Mouse (Mus musculus) embryo, embryonic 11 days (tissue): Measurements from ENCODE around the gene Acly.

Experiments used
- DNase-seq: peaks from one replicate; pipeline ENCODE4 v3.0.0-alpha.2; 2015

Gene Acly

DNA sequence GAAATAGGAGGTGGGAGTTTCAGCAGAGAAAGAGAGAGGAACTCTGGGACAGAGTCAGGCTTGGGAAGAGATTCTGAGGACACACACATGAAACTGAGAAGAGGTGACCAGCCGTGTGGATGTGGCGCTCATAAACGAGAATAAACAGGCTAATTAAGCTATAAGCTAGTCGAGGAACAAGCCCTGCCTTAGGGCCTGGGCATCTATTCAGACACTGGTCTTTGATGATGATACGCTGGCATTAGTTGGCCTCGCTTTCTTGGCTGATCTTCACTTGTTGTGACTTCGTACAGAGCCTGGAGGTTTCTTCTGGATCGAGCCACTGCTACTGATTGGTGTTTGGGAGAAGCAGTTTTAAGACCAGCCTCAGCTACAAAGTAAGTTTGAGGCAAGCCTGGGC is 21.8 kb downstream of the Acly start:
- no peak for DNase-seq

DNA sequence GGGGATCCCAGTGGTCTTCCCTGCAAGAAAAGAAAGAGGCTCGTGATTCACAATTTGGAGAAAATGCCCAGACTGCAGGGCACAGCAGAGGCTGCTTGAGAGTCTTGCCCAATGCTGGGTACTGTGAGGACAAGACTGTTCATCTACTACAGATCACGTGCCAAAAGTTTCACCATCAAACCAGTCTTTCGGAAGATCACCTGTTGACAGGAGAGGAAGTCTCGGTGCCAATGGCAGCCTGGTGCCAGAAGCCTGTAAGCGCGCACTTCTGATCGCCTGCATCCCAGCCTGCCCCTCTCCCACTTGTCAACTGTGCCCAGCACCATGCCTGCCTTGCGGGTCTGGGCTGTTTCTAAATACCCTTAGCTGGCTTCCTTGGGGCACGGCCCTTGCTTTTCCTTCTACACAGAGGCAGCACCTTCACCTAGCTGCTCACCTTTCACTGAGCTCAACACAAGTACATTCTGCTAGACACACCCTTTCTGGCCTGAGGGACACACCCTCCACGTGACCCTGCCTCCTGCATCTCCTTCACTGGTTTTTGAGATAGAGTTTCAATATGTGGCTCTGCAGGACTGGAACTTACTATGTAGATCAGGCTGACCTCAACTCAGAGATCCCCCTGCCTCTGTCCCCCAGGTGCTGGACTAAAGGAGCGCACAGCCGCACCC is 22.7 kb downstream of the Acly start:
- no peak for DNase-seq

- DNase-seq, result no peak
Observed at GRCm38 (mm10) chr11:100501321-100501720, 26.5 kb downstream of the Acly start.

GRCm38 (mm10) chr11:100500651-100501050 is 27.1 kb downstream of the Acly start:
- DNase-seq, result no peak

GRCm38 (mm10) chr11:100500241-100500640 is 27.6 kb downstream of the Acly start:
- DNase-seq, result no peak

GRCm38 (mm10) chr11:100493771-100494170 is 34.0 kb downstream of the Acly start:
- DNase-seq, result no peak

DNA sequence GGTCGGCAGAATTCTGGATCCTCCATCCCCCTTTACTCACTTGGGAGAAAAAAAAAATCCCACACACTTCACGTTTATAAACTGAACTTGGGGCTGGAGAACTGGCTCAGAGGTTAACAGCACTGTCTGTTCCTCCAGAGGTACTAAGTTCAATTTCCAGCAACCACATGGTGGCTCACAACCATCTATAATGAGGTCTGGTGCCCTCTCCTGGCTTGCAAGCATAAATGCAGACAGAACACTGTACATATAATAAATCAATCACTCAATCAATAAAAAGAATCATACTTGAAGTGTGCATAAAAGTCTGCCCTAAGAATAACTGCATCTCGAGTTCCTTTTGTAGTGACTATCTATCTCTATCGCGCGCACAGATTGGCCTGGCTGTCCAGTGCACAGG is 36.8 kb downstream of the Acly start:
- peak; percentile 18 for DNase-seq

- peak; percentile 61 for DNase-seq
Observed at GRCm38 (mm10) chr11:100485801-100486538, 41.8 kb downstream of the Acly start.

DNA sequence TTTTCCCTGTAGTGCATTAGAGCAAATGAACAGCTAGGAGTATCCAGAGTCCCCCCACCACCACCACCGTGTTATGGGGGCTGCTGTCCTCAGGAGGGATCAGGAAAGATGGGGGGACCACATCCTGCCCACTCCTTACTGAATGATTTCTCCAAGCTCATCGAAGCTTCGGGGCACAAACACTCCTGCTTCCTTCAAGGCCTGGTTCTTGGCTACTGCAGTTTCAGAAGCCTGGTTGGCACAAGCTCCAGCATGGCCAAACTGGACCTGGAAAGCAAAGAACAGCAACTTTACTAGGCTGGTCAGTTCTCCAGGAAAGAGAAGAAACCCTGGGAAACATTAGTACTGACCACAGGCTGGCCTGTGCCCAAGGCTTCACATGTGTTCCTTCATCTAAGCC is 43.3 kb downstream of the Acly start:
- no peak for DNase-seq

DNA sequence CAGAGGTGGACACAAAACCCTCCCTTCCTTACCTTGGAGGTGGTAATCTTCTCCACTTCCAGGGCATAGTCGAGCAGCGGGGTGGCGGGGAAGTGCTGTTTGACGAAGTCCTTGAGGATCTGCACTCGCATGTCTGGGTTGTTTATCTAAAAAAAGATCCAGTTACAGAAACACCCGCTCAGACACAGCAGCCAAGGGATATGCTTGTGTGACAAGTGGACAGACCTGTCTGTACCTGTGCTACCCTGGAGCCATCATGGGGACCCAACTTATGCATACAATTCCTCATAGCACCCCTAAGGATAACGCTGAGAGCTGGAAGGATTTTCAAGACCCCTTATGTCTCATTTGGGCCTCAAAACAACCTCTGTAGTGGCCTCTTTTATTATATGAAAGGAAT is 48.6 kb downstream of the Acly start:
- no peak for DNase-seq

- no peak for DNase-seq
Observed at GRCm38 (mm10) chr11:100476281-100476680, 51.5 kb downstream of the Acly start.

DNA sequence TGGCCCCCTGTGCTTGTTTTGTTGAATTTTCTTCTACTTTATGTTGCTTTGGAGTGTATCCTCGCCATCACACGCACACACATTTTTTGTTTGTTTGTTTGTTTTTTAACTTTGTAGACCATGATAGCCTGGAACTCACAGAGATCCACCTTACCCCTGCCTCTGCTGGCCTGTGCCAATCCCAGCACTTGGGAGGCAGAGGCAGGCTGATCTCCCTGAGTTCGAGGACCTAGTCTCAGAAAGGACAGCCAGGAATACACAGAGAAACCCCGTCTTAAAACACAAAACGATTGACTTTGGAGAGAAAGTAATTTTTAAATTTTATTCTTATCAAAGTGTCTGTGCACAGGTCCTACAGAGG is 54.9 kb downstream of the Acly start:
- DNase-seq, result no peak

DNA sequence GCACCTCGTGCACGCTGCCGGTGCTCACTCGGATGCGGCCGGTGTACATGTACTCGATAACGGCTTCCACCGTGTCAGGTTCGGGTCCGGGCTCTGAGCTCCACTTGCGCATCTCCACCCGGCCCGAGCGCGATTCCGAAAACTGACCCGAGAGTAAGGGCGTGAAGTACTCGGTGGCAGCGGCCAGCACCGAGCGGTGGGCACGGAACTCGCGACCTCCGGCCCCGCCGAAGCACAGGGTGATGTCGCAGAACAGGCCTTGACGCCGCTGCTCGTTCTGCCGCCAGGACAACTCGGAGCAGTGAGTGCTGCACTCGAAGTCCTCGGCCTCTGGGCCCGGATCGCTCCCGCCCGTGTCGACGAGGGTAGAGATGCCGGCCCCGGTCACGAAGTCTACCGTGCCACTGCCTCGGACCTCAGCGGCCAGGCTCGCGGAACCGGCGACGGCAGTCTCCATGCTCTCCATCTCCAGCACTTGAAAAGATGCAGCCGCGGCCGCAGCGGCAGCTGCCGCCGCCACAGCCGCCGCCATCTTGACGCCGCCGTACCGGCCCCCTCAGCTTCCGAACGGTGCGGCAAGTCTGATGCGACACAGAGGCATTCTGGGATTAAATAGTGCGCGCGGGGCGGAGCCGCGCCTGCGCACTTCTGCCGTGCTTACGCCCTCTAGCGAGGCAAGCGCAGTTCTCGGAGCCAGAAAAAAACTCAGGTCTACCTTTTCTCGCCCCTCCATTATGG is 55.4 kb downstream of the Acly start, which contains the start of gene Klhl11:
Klhl11 (minus strand) TSS at position 545 of the 738 bp plus-strand sequence.
- peak; percentile 94 for DNase-seq

DNA sequence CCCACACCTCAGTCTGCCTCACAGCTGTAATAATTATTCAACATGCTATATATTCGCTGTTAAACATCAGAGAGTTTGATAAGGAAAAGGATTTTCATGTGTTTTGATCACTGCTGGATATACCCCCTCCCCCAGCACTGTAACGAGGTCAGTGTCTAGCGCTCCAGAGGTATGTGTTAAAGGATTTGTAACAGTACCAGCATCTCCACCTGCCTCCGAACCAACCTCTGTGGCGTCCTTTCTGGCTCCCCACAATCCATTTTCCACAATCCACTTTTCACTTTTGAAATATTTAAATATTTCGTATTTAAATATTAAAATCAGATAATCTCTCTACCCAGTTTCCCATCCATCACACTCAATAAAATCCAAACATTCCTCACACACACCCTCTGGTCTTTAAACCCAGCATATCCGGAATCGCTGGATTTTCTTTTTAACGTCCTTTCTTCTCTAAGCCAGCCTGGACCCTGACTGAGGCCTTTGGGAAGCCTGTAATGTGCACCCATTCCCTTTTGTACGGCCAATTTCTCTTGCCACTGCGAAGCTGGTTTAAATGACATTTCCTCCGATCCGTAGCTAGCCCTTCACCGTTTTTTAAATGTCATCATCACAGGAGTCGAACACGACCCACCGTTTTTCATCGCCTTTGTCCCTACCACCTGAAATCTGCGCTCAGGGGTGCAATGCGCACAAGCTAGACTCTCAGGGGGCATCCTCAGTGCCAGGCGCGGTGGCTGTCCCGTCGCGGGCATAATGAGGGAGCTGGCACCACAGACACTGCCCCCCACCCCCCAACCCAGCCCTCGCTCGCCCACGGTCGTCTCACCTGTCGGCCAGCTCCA is 56.2 kb downstream of the Acly start:
- peak; percentile 20 for DNase-seq

DNA sequence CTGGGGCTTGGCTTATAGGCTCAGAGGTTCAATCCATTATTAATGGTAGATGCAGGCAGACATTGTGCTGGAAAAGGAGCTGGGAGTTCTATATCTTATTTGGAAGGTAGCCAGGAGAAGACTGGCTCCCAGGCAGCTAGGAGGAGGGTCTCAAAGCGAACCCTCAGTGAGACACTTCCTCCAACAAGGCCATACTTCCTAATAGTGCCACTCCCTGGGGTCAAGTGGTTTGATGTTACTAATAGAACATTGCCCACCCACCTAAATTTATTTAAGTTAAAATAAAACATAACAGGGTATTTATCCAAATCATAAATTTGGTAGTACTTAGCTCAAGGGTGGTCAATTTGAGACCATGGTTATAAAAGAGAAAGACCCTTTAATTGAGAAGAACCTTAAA is 62.0 kb downstream of the Acly start:
- DNase-seq, result no peak

DNA sequence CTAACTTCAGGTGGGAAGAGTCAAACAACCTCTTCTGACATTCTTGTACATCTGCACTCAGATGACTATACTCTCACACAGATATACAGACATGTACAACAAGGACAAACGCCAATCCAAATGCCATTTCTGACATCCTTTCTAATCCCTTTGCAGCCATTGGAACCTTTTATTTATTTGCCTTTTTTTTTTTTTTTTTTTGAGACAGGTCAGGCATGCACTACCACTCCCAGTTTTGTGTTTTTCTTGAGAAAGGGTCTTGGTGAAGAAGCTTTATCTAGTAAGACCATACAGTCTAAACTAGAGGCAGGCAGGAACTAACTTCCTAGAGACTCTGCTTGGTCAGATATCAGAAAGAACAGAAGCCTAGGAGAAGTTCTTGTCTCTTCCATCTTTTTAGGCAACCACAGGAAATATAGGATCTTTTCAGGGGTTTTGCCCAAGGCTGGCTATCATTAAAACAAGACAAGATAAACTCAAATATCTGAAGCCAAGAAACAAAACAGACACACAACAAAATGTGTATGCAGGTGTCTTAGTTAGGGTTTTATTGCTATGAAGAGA is 62.5 kb downstream of the Acly start:
- DNase-seq, result no peak

DNA sequence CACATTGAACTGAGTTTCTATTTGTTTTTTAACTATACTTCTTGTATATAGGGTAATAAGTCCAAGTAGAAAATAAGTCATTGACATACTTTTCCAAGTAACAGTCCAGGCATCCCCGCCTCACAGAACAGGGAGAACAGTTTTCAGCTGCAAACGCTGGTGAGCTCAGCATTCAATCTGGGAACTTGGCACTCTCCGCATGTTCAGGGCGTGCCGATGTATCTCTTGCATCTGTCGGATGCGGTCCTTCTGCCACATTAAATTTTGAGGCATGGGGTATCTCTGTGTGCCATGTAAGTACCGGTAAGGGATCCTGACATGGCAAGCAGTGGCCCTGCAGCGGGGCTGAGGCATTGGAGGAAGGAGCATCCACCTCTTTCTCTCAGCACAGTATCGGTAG is 65.1 kb downstream of the Acly start:
- DNase-seq, result no peak

DNA sequence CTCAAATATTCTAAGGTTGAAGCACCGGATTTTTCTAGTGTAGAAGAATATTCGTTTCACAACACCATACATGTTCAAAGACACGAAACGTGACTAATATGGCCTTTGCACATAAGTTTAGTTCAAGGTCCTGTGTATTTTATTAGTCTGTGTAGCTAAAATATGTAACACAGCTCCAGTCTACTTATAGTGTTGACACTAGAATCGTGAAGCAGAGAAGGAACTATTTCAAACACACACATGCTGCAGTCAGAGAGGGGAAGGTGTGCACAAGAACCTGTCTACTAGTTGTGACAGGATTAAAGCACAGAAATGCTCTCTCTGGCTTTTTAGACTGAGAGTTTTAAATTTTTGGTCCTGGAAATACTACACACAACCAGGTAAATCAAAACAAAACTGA is 70.1 kb downstream of the Acly start:
- no peak for DNase-seq

- DNase-seq, result no peak
Observed at GRCm38 (mm10) chr11:100457247-100457646, 70.6 kb downstream of the Acly start.

DNA sequence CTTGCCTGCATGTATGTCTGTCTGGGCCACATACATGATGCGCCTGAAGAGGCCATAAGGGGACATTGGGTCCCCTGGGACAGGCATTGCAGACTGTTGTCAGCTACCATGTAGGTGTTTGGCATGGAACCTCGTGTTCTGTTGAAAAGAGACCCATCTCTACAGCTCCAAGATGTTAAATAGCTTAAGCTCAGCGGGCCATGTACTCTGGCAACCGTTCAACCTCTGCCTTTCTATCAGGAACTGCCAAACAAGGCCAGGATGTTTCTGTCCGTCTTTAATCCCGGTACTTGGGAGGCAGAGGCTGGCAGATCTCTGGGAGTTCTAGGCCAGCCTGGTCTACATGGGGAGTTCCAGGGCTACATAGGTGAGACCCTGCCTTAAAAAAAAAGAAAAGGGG is 85.2 kb downstream of the Acly start:
- no peak for DNase-seq

DNA sequence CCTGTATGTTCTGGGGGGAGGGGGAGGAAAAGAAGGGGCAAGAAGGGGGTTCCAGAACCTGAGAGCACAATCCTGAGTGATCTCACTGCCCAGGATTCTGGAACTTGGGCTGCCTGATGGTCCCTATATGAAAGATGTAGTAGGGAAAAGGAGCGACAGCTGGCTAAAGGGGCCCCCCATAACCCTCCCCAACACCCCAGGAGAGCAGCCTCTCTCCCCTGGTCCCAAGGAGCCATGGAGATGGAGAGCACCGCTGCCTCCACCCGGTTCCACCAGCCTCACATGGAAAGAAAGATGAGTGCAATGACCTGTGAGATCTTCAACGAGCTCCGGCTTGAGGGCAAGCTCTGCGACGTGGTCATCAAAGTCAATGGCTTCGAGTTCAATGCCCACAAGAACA is 86.0 kb downstream of the Acly start, which contains the start of the genes Nt5c3b and Klhl10:
Nt5c3b (minus strand) TSS at position 12 of the 400 bp plus-strand sequence.
Klhl10 (plus strand) TSS at position 121 of the 400 bp plus-strand sequence.
- no peak for DNase-seq
